Mouse (Mus musculus): ENCODE results near the gene Col18a1.

The Col18a1 gene

GRCm38 (mm10) chr10:77016499-77016898 lies 149.8 kb downstream of the Col18a1 start:
- no peak for DNase-seq (ENCODE audit: extremely low spot score)

- no peak for DNase-seq (ENCODE audit: extremely low spot score)
Measured at GRCm38 (mm10) chr10:77016080-77016479, 150.3 kb downstream of the Col18a1 start.

- DNase-seq (ENCODE audit: extremely low spot score): no peak
Measured at GRCm38 (mm10) chr10:77011681-77012080, 154.7 kb downstream of the Col18a1 start.

- no peak for DNase-seq (ENCODE audit: extremely low spot score)
Measured at GRCm38 (mm10) chr10:77008698-77009097, 157.7 kb downstream of the Col18a1 start.

- DNase-seq (ENCODE audit: extremely low spot score): no peak
Measured at GRCm38 (mm10) chr10:77008109-77008561, 158.2 kb downstream of the Col18a1 start.

GRCm38 (mm10) chr10:77007433-77008108 lies 158.8 kb downstream of the Col18a1 start:
- DNase-seq (ENCODE audit: extremely low spot score): peak; percentile 71

- DNase-seq (ENCODE audit: extremely low spot score): peak; percentile 57
Measured at GRCm38 (mm10) chr10:77004936-77005335, 161.4 kb downstream of the Col18a1 start.

All from embryo, embryonic 9.5 days (tissue).